Mouse (Mus musculus) C2C12 (cell line): ENCODE data around the gene Hcst.

Experiments
- CEBPB ChIP-seq: IDR thresholded peaks from one replicate; pipeline ENCODE4 v1.6.1; 2011; ENCODE audit warnings: low read depth, mild to moderate bottlenecking, control low read depth, moderate library complexity
- CTCF ChIP-seq: IDR thresholded peaks from one replicate; pipeline ENCODE4 v1.5.1; 2011; ENCODE audit not compliant: control insufficient read depth, insufficient read depth, insufficient read length
- FOSL1 ChIP-seq: IDR thresholded peaks from one replicate; pipeline ENCODE4 v1.8.0; 2011; ENCODE audit warnings: mild to moderate bottlenecking, low read length; ENCODE audit not compliant: poor library complexity, insufficient read depth, severe bottlenecking
- MAX ChIP-seq: IDR thresholded peaks from one replicate; pipeline ENCODE4 v1.6.1; 2011; ENCODE audit warnings: mild to moderate bottlenecking, control low read depth
- MYOD1 ChIP-seq: IDR thresholded peaks from one replicate; pipeline ENCODE4 v1.6.1; 2011; ENCODE audit warnings: low read depth; ENCODE audit not compliant: control insufficient read depth, insufficient read length
- MYOG ChIP-seq: IDR thresholded peaks from one replicate; pipeline ENCODE4 v1.6.1; 2011; ENCODE audit not compliant: control insufficient read depth, insufficient read length; ENCODE audit errors: extremely low read depth
- USF1 ChIP-seq: IDR thresholded peaks from one replicate; pipeline ENCODE4 v1.6.1; 2011; ENCODE audit warnings: low read depth, mild to moderate bottlenecking, control low read depth, moderate library complexity

GRCm38 (mm10) chr7:30430191-30430590, 10.5 kb upstream of the Hcst start:
- no peak for TF ChIP-seq CTCF
- TF ChIP-seq CEBPB = no peak
- TF ChIP-seq MAX = no peak
- TF ChIP-seq USF1 = peak; percentile 31
- no peak for TF ChIP-seq MYOD1
- TF ChIP-seq MYOG = no peak
- TF ChIP-seq FOSL1 = no peak
